Mouse (Mus musculus): Measurements from ENCODE around the gene Lin7a. TPM values are rescaled to one million over a fixed set of nuclear protein-coding genes. Genes with fewer than 3 reads are reported as not detected.

Lin7a gene
- polyA plus RNA-seq, 1 experiment from 2014 or later = 39.1 TPM

DNA sequence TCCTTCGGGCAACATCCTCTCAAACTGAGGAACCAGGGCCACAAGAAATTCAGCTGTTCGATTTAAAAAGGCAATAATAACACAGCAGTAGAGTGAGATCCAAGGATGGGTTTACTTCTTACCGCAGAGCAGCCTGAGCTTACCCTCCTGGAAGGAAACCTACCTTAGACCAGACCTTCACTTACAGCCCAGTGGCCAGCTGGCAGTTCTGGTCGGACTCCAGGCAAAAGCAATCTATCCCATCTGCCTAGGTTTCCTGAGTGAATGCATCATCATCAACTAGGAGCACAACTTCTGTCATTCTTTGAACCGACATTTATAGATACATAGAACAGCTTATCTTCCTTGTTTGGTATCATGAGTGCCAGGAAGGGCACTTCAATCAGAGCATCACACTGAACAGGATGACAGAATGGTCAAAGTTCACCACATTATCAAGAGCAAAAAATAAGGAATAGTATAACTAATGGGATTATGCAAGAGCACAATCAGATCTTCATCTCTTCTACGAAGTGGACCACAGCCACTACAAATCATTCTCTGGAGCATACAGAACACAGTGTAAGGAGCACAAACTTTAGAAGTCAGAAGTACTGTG lies 87.1 kb downstream of the Lin7a start:
- WGBS = 87% methylated on average over 6 of the region's 6 CpGs
- H3K4me3 ChIP-seq (ENCODE audit: low read depth, low read length) = no peak overlapping the region
- peaks cover 2% of the 10 kb centered on the region; the same call in 1 of the 2 replicates for H3K9me3 ChIP-seq (replicated peaks; ENCODE audit: control insufficient read depth, low read length, poor library complexity, severe bottlenecking)

GRCm38 (mm10) chr10:107359296-107359695 lies 87.8 kb downstream of the Lin7a start:
- no peak for ATAC-seq
- H3K36me3 ChIP-seq (ENCODE audit: control insufficient read depth, insufficient read depth, low read length) = no peaks in the 10 kb centered on the region
- H3K9me3 ChIP-seq (replicated peaks; ENCODE audit: control insufficient read depth, low read length, poor library complexity, severe bottlenecking) = no peaks in the 10 kb centered on the region; the same call in 1 of the 2 replicates
- no peak overlapping the region for H3K4me2 ChIP-seq (ENCODE audit: low read length)
- no peak overlapping the region for H3K4me3 ChIP-seq (ENCODE audit: low read depth, low read length)
- no peaks in the 10 kb centered on the region for H3K4me1 ChIP-seq (ENCODE audit: control insufficient read depth, insufficient read depth, low read length)
- no peak overlapping the region for H3K27ac ChIP-seq (ENCODE audit: low read length)
- no peak overlapping the region for H3K9ac ChIP-seq (ENCODE audit: low read depth, low read length)
- H3K27me3 ChIP-seq (ENCODE audit: control insufficient read depth, insufficient read depth, low read depth, low read length) = no peaks in the 10 kb centered on the region

More for the DNA sequence above, 87.1 kb downstream of the Lin7a start:
- Histone ChIP-seq H3K9ac (ENCODE audit: low read depth, low read length) (no peak overlapping the region), H3K4me2 (ENCODE audit: low read length) (no peak overlapping the region), H3K4me1 (ENCODE audit: control insufficient read depth, insufficient read depth, low read length) (no peaks in the 10 kb centered on the region), H3K36me3 (ENCODE audit: control insufficient read depth, insufficient read depth, low read length) (no peaks in the 10 kb centered on the region), H3K27ac (ENCODE audit: low read length) (no peak overlapping the region), H3K27me3 (ENCODE audit: control insufficient read depth, insufficient read depth, low read depth, low read length) (no peaks in the 10 kb centered on the region)
- no peak for ATAC-seq

- Histone ChIP-seq H3K9ac (ENCODE audit: low read depth, low read length) (no peak overlapping the region), H3K4me3 (ENCODE audit: low read depth, low read length) (no peak overlapping the region), H3K9me3 (replicated peaks; ENCODE audit: control insufficient read depth, low read length, poor library complexity, severe bottlenecking) (no peaks in the 10 kb centered on the region; the same call in 1 of the 2 replicates), H3K4me2 (ENCODE audit: low read length) (no peak overlapping the region), H3K36me3 (ENCODE audit: control insufficient read depth, insufficient read depth, low read length) (no peaks in the 10 kb centered on the region), H3K4me1 (ENCODE audit: control insufficient read depth, insufficient read depth, low read length) (no peaks in the 10 kb centered on the region), H3K27ac (ENCODE audit: low read length) (no peak overlapping the region), H3K27me3 (ENCODE audit: control insufficient read depth, insufficient read depth, low read depth, low read length) (no peaks in the 10 kb centered on the region)
- WGBS = 65% methylated on average over 4 of the region's 4 CpGs
- no peak for ATAC-seq
Observed at GRCm38 (mm10) chr10:107361546-107361945, 90.1 kb downstream of the Lin7a start.

DNA sequence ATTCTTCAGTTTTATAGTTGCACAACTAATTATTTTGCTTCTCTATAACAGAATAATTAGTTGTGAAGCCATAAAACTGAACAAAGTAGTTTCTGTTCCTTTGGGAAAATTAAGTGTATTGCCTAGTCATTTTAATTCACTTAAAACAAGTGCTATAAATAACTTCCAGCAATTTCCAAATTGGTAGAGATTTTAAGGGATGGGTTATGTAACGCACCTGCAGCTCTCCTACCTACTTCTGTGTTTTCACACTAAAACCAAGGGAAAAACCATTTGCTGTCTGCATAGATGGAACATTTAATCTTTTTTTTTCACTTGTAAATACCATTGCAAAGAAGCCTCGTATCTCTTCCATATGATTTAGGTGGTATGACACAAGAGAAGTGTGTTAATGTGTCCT lies 90.5 kb downstream of the Lin7a start:
- WGBS = 88% methylated on average over 2 of the region's 2 CpGs

DNA sequence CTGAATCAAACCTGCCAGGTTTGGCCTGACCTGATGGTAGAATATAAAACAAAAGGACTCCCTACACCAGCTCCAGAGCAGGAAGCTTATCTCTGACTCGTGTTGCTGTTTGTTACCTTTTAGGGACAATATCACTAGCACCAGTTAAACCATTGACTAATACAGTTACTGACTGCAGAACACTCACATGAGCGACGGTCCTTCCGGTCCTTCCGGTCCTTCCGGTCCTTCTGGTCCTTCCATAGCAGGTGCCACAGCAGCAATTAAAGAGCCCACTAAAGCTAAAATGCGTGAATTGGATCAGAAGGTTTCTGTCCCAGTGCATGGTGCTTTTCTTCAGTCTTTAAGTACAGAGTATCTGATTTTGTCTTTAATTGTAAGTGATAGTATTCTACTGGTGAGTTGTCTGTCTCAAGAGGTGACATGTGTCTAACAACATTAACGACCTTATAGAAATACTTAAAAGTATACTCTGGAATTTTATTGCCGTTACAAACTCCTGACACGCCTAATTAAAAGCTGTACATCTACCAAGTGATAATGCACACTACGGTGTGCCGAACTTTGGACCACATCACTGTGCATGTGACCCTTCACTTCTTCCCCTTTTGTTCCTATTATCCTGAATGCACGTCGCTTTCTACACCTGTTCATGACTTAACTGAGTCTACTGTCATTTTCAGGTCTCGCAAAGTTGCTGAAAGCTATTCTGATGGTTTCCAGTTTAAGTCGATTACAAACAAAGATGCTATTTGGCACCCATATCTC lies 91.7 kb downstream of the Lin7a start:
- Histone ChIP-seq H3K36me3 (ENCODE audit: control insufficient read depth, insufficient read depth, low read length) (no peaks in the 10 kb centered on the region), H3K4me3 (ENCODE audit: low read depth, low read length) (no peak overlapping the region), H3K4me2 (ENCODE audit: low read length) (no peak overlapping the region), H3K27ac (ENCODE audit: low read length) (no peak overlapping the region), H3K27me3 (ENCODE audit: control insufficient read depth, insufficient read depth, low read depth, low read length) (no peaks in the 10 kb centered on the region), H3K9ac (ENCODE audit: low read depth, low read length) (no peak overlapping the region), H3K4me1 (ENCODE audit: control insufficient read depth, insufficient read depth, low read length) (no peaks in the 10 kb centered on the region), H3K9me3 (replicated peaks; ENCODE audit: control insufficient read depth, low read length, poor library complexity, severe bottlenecking) (no peaks in the 10 kb centered on the region; the same call in 1 of the 2 replicates)
- WGBS = 92% methylated on average over 16 of the region's 16 CpGs
- no peak for ATAC-seq

More for the DNA sequence above, 90.5 kb downstream of the Lin7a start:
- no peaks in the 10 kb centered on the region; the same call in 1 of the 2 replicates for H3K9me3 ChIP-seq (replicated peaks; ENCODE audit: control insufficient read depth, low read length, poor library complexity, severe bottlenecking)
- ATAC-seq = no peak
- H3K4me3 ChIP-seq (ENCODE audit: low read depth, low read length) = no peak overlapping the region
- no peak overlapping the region for H3K4me2 ChIP-seq (ENCODE audit: low read length)
- H3K9ac ChIP-seq (ENCODE audit: low read depth, low read length) = no peak overlapping the region
- H3K27ac ChIP-seq (ENCODE audit: low read length) = no peak overlapping the region
- no peaks in the 10 kb centered on the region for H3K27me3 ChIP-seq (ENCODE audit: control insufficient read depth, insufficient read depth, low read depth, low read length)
- no peaks in the 10 kb centered on the region for H3K36me3 ChIP-seq (ENCODE audit: control insufficient read depth, insufficient read depth, low read length)
- H3K4me1 ChIP-seq (ENCODE audit: control insufficient read depth, insufficient read depth, low read length) = no peaks in the 10 kb centered on the region

GRCm38 (mm10) chr10:107377218-107377617 lies 105.7 kb downstream of the Lin7a start:
- H3K4me3 ChIP-seq (ENCODE audit: low read depth, low read length) = no peak overlapping the region
- H3K27me3 ChIP-seq (ENCODE audit: control insufficient read depth, insufficient read depth, low read depth, low read length) = no peaks in the 10 kb centered on the region
- H3K4me2 ChIP-seq (ENCODE audit: low read length) = no peak overlapping the region
- H3K9ac ChIP-seq (ENCODE audit: low read depth, low read length) = no peak overlapping the region
- no peaks in the 10 kb centered on the region for H3K9me3 ChIP-seq (replicated peaks; ENCODE audit: control insufficient read depth, low read length, poor library complexity, severe bottlenecking)
- H3K36me3 ChIP-seq (ENCODE audit: control insufficient read depth, insufficient read depth, low read length) = no peaks in the 10 kb centered on the region
- ATAC-seq = no peak
- 0 out of 2 replicates have a peak, but pooled peaks cover 2% of the 10 kb centered on the region for H3K4me1 ChIP-seq (ENCODE audit: control insufficient read depth, insufficient read depth, low read length)
- WGBS = 61% methylated on average over 2 of the region's 2 CpGs
- no peak overlapping the region for H3K27ac ChIP-seq (ENCODE audit: low read length)

DNA sequence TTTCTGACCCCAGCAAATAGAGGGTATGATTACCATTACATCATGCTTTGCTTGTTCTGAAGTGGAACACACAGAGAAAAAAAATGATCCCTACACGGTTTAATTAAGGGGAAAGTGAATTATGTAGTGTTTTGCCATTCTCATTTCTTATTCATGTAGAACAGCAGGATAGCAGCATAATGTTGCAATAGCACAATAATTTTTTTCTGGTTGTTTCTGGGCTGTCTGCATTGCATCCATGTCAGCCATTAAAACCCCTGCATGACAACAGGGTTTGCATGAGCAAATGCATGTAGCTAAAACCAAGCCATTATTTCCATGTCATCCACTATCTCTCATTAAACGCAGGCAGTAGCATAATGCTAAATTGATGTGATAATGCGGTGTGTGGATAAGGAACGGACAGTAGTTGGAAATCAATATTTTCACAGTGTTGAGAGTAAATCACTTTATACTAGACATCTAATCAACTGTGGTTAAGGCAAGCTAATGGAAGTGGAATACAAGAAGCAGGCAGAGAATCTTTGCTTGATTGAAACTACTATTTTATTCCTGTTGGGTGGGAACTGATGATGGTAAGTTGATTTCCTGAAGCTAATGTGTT lies 109.8 kb downstream of the Lin7a start:
- ATAC-seq = no peak
- no peak overlapping the region for H3K4me2 ChIP-seq (ENCODE audit: low read length)
- H3K9ac ChIP-seq (ENCODE audit: low read depth, low read length) = no peak overlapping the region
- no peak overlapping the region for H3K4me3 ChIP-seq (ENCODE audit: low read depth, low read length)
- WGBS = 52% methylated on average over 4 of the region's 4 CpGs
- no peaks in the 10 kb centered on the region for H3K27me3 ChIP-seq (ENCODE audit: control insufficient read depth, insufficient read depth, low read depth, low read length)
- H3K9me3 ChIP-seq (replicated peaks; ENCODE audit: control insufficient read depth, low read length, poor library complexity, severe bottlenecking) = no peaks in the 10 kb centered on the region
- H3K4me1 ChIP-seq (ENCODE audit: control insufficient read depth, insufficient read depth, low read length) = 0 out of 2 replicates have a peak, but pooled peaks cover 2% of the 10 kb centered on the region
- no peak overlapping the region for H3K27ac ChIP-seq (ENCODE audit: low read length)
- H3K36me3 ChIP-seq (ENCODE audit: control insufficient read depth, insufficient read depth, low read length) = no peaks in the 10 kb centered on the region

DNA sequence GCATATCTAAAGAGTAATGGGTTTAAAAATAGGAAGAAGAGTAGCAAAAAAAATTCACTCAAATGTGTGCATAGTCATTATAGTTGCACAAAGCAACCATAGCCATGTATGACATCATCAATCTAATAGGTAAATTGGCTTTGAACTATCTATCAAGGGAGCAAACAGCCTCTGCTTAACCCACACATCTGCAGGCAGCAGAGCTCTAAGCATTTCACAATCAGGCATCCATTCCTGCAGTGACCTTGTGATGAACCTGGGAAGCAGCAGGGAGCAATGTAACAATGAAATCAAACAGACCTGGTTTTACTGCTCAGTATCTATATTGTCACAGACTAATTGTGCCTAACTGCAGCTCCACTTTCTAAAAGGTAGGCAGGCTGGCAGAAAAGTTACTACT lies 112.3 kb downstream of the Lin7a start:
- ATAC-seq = no peak

GRCm38 (mm10) chr10:107389505-107389904 lies 118.0 kb downstream of the Lin7a start:
- Histone ChIP-seq H3K9ac (ENCODE audit: low read depth, low read length) (no peak overlapping the region), H3K9me3 (replicated peaks; ENCODE audit: control insufficient read depth, low read length, poor library complexity, severe bottlenecking) (no peaks in the 10 kb centered on the region), H3K4me3 (ENCODE audit: low read depth, low read length) (no peak overlapping the region), H3K27me3 (ENCODE audit: control insufficient read depth, insufficient read depth, low read depth, low read length) (no peaks in the 10 kb centered on the region), H3K4me2 (ENCODE audit: low read length) (no peak overlapping the region), H3K27ac (ENCODE audit: low read length) (no peak overlapping the region), H3K4me1 (ENCODE audit: control insufficient read depth, insufficient read depth, low read length) (no peaks in the 10 kb centered on the region), H3K36me3 (ENCODE audit: control insufficient read depth, insufficient read depth, low read length) (no peaks in the 10 kb centered on the region)
- peak; percentile 70; the same call in 1 of the 2 replicates for ATAC-seq
- 55% methylated on average over 4 of the region's 4 CpGs for WGBS

More for the DNA sequence above, 112.3 kb downstream of the Lin7a start:
- no peak overlapping the region for H3K4me3 ChIP-seq (ENCODE audit: low read depth, low read length)
- no peak overlapping the region for H3K27ac ChIP-seq (ENCODE audit: low read length)
- no peak overlapping the region for H3K9ac ChIP-seq (ENCODE audit: low read depth, low read length)
- H3K4me1 ChIP-seq (ENCODE audit: control insufficient read depth, insufficient read depth, low read length) = 0 out of 2 replicates have a peak, but pooled peaks cover 2% of the 10 kb centered on the region
- H3K4me2 ChIP-seq (ENCODE audit: low read length) = no peak overlapping the region
- H3K27me3 ChIP-seq (ENCODE audit: control insufficient read depth, insufficient read depth, low read depth, low read length) = no peaks in the 10 kb centered on the region
- no peaks in the 10 kb centered on the region for H3K36me3 ChIP-seq (ENCODE audit: control insufficient read depth, insufficient read depth, low read length)
- no peaks in the 10 kb centered on the region for H3K9me3 ChIP-seq (replicated peaks; ENCODE audit: control insufficient read depth, low read length, poor library complexity, severe bottlenecking)

Data from midbrain, embryonic 16.5 days (tissue).